Mouse (Mus musculus): ENCODE data around the gene Nup210l.
"Not testable (repeated sequence)": the region's sequence is repeated elsewhere in the genome, so short reads cannot be mapped to it uniquely, and the experiment has no call there.

- TF ChIP-seq CTCF (IDR thresholded peaks at IDR 0.05; ENCODE audit: extremely low read depth, insufficient read depth, insufficient read length, insufficient replicate concordance); POLR2A (IDR thresholded peaks at IDR 0.05; ENCODE audit: low read depth, low read length): not testable (repeated sequence)
Measured at GRCm38 (mm10) chr3:90252659-90253058, 148.7 kb downstream of the Nup210l start.

Measured in spleen, adult 2 months (tissue).